Comparison of ENCODE assay signal across 29 mouse cellular contexts in genomic region chr9:42194176-42194575, GRCm38 (mm10).
"Had no signal": no experiment of that assay in that cellular context is flagged by ENCODE, and none has a peak within 500 bp of the region (broad histone marks: within the 10 kb centered on the region; RNA-seq: fewer than 3 reads in every experiment).

No protein-coding gene starts in this region.

- DNase-seq: left cerebral cortex, postnatal 4 days; liver; liver, embryonic 13.5 days; liver, postnatal 0 days; lung, adult 2 months; lung, embryonic 14.5 days; lung, postnatal 10 days; lung, postnatal 14 days; lung, postnatal 4 days; midbrain, embryonic 14.5 days had no signal

- H3K9ac ChIP-seq: limb, embryonic 12.5 days; limb, embryonic 13.5 days; limb, embryonic 15.5 days; liver, embryonic 12.5 days; liver, embryonic 13.5 days; liver, embryonic 14.5 days; liver, embryonic 15.5 days; liver, postnatal 0 days; lung, embryonic 14.5 days; lung, embryonic 15.5 days; midbrain, embryonic 12.5 days; midbrain, embryonic 13.5 days; midbrain, embryonic 15.5 days had no signal

- H3K36me3 ChIP-seq: limb, embryonic 10.5 days; limb, embryonic 12.5 days; limb, embryonic 13.5 days; limb, embryonic 15.5 days; liver, embryonic 12.5 days; liver, embryonic 13.5 days; liver, embryonic 15.5 days; lung, embryonic 15.5 days; midbrain, embryonic 10.5 days; midbrain, embryonic 12.5 days; midbrain, embryonic 13.5 days; midbrain, embryonic 15.5 days had no signal

- H3K4me3 ChIP-seq: left cerebral cortex, adult 2 months; limb, embryonic 10.5 days; limb, embryonic 12.5 days; limb, embryonic 13.5 days; limb, embryonic 15.5 days; liver, embryonic 12.5 days; liver, embryonic 13.5 days; liver, embryonic 15.5 days; lung, embryonic 15.5 days; megakaryocyte, embryonic 14.5 days; midbrain, embryonic 10.5 days; midbrain, embryonic 12.5 days; midbrain, embryonic 13.5 days; midbrain, embryonic 15.5 days; myocyte had no signal

- H3K9me3 ChIP-seq: limb, embryonic 10.5 days; limb, embryonic 12.5 days; limb, embryonic 15.5 days; liver, embryonic 12.5 days; liver, embryonic 13.5 days; liver, embryonic 15.5 days; lung, embryonic 15.5 days; midbrain, embryonic 10.5 days; midbrain, embryonic 12.5 days; midbrain, embryonic 13.5 days; midbrain, embryonic 15.5 days had no signal

- H3K4me1 ChIP-seq: limb, embryonic 10.5 days; limb, embryonic 12.5 days; limb, embryonic 13.5 days; liver, embryonic 12.5 days; liver, embryonic 13.5 days; liver, embryonic 15.5 days; megakaryocyte, embryonic 14.5 days; midbrain, embryonic 10.5 days; midbrain, embryonic 12.5 days; midbrain, embryonic 13.5 days; midbrain, embryonic 15.5 days had no signal

- H3K27ac ChIP-seq: left cerebral cortex, adult 2 months; limb, embryonic 10.5 days; limb, embryonic 12.5 days; limb, embryonic 13.5 days; limb, embryonic 15.5 days; liver, embryonic 12.5 days; liver, embryonic 13.5 days; liver, embryonic 14.5 days; liver, embryonic 15.5 days; macrophage; midbrain, embryonic 10.5 days; midbrain, embryonic 12.5 days; midbrain, embryonic 13.5 days; midbrain, embryonic 15.5 days had no signal

- ATAC-seq: liver, embryonic 12.5 days; liver, postnatal 0 days; midbrain, embryonic 13.5 days; midbrain, embryonic 15.5 days; midbrain, embryonic 16.5 days had no signal

- H3K27me3 ChIP-seq: limb, embryonic 15.5 days; liver, embryonic 12.5 days; liver, embryonic 13.5 days; liver, embryonic 15.5 days; lung, embryonic 15.5 days; midbrain, embryonic 12.5 days; midbrain, embryonic 13.5 days; midbrain, embryonic 15.5 days had no signal

- H3K4me2 ChIP-seq: limb, embryonic 12.5 days; limb, embryonic 13.5 days; limb, embryonic 15.5 days; liver, embryonic 11.5 days; liver, embryonic 12.5 days; liver, embryonic 13.5 days; liver, embryonic 15.5 days; lung, embryonic 14.5 days; lung, embryonic 15.5 days; midbrain, embryonic 11.5 days; midbrain, embryonic 12.5 days; midbrain, embryonic 13.5 days; midbrain, embryonic 15.5 days had no signal
